Mouse (Mus musculus) gonadal fat pad, adult 2 months (tissue): ENCODE results near the gene Ube4b. TPM values are rescaled to one million over a fixed set of nuclear protein-coding genes. Genes with fewer than 3 reads are reported as not detected.

Source experiments
- DNase-seq: peaks from one replicate; pipeline ENCODE4 v3.0.0-alpha.2; 2012; ENCODE audit warnings: low read depth
- polyA plus RNA-seq: library from polyadenylated mRNA; depleted of rRNA; stranded (reverse); fragments of >200 nt; gene quantifications from 2 replicates; pipeline ENCODE4 v1.2.3, GENCODE M21; 2012; rRNA removed

The Ube4b gene
- polyA plus RNA-seq, 1 experiment, result 46.6 TPM

DNA sequence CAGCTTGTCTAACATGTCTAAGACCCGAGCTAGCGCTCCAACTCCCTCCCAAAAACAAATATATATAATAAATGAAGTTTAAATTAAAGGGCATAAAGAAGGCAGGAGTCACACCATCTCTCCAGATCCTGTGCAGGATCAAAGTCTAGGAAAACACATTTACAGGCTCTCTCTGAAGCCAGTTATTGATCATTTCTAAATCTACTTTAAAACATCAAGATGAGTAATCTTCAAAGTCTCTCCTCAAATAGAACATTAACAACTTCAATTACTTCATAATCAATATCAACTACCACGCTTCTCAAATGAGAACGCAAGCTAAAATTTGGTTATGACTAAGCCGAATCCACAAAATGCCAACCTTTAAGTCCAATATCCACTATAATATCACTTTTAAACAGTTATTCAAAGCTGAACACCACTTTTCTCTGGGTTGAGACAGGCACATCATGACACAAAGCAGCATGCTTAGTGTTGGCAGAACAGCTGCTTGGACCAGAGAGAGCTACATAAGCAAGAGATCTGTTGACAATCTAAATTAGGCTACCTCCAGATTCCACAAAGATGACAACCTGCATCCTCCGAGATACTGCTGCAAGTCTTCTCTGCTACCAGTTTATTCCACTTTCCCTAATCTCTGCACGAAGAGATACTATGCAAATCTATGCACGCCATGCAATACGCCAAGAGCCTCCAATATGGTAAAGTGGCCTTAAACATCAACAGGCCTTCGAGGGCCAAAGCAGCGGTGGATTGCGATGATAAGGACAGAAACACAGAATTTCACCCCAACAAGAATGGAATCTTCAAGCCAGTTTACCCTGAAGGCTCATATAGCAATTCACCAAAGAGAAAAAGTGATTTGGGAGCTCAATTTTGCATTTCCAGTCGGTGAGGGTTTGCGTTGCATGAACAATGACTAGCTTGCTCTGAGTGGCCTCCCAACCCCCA, 120.5 kb downstream of the Ube4b start:
- DNase-seq, result no peak

DNA sequence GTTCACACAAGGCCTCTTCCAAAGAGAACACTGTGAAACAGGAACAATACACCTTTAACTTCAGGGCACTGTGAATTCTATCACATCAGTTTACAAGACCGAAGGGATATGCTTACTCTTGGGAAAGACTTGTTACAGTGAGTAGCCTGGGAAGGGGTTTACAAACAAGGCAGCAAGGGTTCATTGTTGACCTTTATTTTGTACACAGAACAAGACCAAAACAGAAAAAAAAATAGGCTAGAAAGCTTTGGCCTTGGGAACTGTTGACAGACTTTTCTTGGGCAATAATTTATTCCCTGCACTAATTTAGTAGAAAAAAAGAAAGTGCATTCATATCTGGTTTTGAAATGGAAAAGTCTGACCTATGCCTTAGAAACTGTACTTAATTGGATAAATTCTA, 122.1 kb downstream of the Ube4b start:
- DNase-seq, result no peak

DNA sequence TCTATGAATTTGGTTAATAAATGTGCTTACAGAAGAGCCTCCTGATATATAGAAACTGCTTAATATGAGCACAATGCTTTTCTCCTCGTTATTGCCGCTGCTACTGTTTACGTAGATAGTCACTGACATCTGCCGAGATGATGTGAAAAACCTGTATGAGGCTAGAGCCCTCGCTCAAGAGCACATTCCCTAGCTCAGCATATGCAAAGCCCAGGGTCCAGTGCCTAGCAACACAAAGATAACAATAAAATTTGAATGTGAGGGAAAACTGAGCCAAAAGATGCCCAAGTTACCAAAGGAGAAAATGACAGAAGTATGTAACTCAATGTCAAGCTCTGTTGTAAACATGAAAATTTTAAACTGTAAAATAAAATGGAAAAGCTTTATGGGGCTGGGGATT, 123.0 kb downstream of the Ube4b start:
- no peak for DNase-seq

DNA sequence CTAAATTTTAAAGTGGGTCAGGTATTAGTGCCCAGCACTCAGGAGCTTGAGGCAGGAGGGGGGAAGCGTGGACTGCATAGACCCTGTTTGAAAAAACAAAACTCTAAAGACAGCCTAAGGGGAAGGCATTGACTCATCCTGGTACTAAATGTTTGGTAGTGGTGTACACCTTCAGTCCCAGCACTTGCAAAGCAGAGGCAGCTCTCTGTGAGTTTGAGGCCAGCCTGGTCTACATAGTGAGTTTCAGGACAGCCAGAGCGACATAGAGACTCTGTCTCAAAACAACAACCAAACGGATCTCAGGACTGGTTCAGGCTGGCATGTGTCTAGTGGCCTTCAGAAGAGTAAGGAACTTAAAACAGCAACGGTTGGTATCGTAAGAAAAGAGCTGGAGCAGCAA, 123.8 kb downstream of the Ube4b start:
- DNase-seq, result no peak

DNA sequence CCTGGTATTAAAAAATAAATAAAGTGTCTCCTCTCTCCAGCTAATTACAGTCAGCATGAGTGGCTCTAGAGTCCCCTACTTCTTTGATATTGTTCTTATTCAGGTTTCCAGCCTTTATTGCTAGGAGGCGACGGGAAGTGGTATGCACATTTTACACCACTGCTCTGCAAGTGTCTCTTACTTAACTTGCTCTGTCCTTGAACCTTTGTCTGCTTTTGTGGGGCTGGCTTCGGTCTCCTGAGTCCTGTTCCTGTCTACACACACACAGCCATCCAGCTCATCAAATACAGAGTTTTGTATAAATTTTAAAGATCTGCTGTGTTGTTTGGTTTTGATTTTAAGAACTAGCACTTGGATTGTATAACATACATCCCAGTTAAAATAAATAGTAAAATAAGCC, 124.4 kb downstream of the Ube4b start:
- DNase-seq, result no peak

DNA sequence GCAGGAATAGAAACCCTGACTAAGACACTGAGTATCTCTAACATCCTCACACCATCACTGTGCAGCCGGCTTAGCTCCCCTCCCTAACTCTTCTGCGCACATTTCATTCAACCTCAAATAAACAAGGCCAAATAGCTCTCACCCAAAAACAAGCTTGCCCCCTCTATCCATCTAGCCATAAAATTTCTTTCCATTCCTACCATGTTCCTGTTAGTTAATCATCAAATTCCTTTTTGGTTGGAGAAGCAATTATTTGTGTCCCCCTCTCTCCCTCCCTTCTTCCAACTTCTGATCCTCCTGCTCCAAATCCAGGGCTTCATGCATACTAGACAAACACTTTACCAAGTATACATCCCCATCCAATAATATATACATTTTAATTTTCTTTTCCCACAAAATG, 130.0 kb downstream of the Ube4b start:
- no peak for DNase-seq

DNA sequence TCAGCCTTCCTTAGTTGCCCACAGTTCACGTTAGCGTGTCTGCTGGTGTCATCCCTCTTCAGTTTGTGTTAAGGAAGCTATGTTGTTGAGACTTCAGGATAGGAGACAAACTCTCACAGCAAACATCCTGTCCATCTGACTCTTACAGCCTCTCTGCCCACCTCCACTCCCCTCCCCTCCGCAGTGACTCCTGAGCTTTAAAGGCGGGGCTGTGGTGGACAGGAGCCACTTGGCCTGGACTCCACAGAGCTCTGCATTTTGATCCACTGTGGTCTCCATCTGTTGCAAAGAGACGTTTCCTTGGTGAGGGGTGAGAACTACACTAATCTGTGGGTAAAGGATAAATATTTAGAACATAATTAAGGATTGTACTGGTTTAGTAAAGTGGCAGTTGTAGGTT, 133.6 kb downstream of the Ube4b start:
- no peak for DNase-seq

DNA sequence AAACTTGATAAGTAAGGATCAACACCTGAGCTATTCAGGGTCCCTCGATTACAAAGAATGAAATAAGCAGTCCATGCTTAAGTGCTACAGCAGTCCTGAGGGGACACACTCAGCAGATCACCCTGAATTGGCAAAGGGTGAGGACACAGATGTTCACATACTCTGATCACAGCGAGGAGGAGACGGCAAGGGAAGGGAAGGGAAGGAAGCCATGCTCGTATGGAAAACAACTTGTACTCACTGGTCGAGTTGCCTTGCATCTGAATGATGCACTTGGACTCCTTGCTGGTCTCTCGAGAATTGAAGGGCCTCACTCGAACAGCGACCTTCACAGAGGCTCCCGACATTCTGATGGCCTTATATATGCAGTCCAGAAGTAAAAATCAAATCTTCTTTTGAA, 135.5 kb downstream of the Ube4b start:
- DNase-seq, result no peak

DNA sequence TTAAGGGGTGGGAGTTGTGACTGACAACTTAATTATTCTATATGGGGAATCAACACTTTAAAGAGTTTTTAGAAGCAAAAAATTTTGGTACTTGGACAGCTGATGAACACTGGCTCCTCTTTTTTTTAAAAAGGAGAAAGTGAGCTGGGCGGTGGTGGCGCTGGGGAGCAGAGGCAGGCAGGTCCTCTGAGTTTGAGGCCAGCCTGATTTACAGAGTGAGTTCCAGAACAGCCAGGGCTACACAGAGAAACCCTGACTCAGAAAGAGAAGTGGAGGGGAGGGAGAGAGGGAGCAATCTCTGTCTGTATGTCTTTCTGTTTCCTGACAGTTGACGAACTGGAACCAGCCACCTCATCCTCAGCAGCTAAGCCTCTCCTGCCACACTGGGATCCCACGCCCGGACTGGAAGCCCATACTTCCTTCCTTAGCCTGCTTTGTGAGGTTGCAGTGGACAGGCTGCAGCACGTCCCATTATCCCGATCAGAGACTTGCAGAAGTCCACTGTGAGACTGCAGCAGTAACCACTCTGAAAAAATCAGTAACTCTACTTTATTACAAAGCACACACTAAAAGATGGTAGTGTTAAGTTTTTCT, 136.3 kb downstream of the Ube4b start:
- DNase-seq, result no peak

DNA sequence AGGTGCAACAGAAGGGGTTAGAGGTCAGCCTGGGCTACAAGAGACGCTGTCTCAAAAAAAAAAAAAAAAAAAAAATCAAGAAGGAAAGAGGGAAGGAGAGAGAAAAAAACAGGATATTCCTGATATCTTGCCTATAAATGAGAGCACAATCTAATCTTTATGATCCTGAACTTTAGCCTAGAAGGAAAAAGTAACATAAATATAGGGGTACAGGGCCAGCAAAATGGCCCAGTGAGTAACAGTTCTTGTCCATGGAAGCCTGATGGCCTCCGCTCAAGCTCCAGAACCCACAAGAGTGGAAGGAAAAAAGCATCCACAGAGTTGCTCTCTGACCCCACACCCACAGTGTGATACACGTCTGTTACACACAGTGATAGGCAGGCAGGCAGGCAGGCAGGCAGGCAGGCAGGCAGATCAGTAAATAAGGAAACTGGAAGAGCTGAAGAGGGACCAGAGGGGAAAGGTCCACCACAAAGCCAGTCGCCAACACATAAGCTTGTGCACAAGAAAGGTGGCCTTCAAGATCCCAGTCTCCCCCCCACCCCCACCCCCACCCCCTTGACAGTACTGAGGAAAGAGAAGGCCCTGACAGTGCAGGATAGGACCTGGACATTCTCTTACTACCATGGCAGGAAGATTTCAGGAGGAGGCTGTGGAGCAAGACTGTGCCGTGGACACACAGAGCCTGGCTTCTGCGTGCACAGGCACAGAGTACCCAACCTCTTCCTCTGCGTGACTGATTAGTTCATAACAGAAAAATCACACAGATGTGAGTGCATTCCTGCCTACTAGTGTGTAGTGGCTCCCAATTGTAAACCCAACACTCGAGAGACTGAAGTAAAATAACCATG, 140.0 kb downstream of the Ube4b start:
- no peak for DNase-seq

DNA sequence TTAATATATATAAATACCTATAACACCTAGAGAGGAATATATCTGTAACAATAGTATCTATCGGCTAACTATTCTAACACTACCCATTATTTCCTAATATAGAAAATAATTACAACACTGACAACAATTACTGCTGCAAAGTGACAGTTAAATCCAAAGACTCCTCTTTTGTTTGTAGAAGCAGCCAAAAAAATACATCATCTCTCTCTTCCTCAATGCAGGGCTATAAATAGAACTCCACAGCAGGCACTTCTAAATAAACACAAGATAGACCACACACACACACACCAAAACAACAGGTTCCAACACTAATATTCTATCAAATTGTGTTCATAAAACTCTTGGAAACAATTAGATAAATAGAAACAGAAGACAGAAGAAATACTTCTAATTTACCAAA, 140.9 kb downstream of the Ube4b start:
- DNase-seq, result no peak

DNA sequence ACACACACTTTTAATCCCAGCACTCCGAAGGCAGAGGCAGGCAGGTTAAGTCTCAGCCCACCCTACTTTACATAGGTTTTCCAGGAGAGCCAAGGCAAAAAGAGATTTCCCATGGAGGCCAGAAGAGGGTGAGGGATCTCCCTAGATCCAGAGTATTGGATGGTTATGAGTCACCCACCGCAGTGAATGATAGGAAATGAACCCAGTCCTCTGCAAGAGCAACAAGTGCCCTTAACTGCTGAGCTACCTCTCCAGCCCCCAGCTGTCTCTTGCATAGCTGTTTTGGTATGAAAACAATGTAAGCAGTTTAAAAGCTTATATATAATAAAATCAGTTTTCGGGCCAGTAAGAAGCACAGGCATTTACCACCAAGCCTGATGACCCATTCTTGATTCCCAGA, 143.5 kb downstream of the Ube4b start:
- no peak for DNase-seq

DNA sequence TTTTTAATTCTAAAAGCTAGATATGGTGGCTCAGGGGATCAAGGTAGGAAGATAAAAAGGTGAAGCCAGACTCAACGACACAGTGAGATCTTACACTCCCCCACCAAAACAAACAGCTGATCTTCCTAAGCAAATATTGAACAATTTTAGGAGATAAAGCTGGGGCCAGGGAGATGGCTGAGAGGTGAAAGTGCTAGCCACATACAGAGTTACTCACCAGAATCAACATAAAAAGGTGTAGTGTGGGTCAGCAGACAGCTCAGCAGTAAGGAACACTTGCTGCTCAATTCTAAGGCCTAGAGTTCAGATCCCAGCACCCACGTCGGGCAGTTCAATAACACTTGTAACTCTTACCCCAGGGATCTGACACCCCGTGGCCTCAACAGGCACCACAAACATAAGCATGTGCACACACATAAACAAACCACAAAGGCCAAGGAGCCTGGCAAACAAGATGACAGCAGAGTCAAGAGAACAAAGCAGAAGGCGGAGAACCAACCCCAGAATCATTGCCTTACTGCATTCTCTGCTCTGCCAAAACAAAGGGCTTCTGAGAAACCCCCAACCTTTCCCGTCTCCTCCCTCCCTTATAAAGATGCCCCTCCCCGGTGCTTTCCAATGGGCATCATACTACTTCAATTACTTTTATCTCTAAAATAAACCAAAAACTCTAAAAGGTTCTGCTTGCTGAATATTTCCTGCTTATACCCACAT, 144.4 kb downstream of the Ube4b start:
- DNase-seq, result no peak

Other genes with a start within 250 kb of the Ube4b start
- 49.9 and 61.6 TPM in 2 replicates for gene Kif1b, start 119.1 kb downstream of the Ube4b start, polyA plus RNA-seq
- gene Rbp7, start 28.2 kb upstream of the Ube4b start, polyA plus RNA-seq, result 11.6 and 16.7 TPM in 2 replicates
- gene Tmem274, start 50.6 kb upstream of the Ube4b start, polyA plus RNA-seq, result not detected in 2 replicates
- 6.3 and 8.6 TPM in 2 replicates for gene Nmnat1, start 58.5 kb upstream of the Ube4b start, polyA plus RNA-seq
- 12.6 and 16.0 TPM in 2 replicates for gene Lzic, start 58.5 kb upstream of the Ube4b start, polyA plus RNA-seq
- 42.3 and 47.4 TPM in 2 replicates for gene Ctnnbip1, start 91.5 kb upstream of the Ube4b start, polyA plus RNA-seq
- gene Clstn1, start 159.7 kb upstream of the Ube4b start, polyA plus RNA-seq, result 31.8 and 53.1 TPM in 2 replicates